ENCODE assay signal across 20 mouse cellular contexts in genomic region chr1:147074166-147074565, GRCm38 (mm10).
"Had no signal": no experiment of that assay in that cellular context is flagged by ENCODE, and none has a peak within 500 bp of the region (broad histone marks: within the 10 kb centered on the region; RNA-seq: fewer than 3 reads in every experiment).

No protein-coding gene starts in this region.

- DNase-seq: kidney, postnatal 10 days; liver, postnatal 0 days; lung, embryonic 14.5 days; right cerebral cortex, adult 18-20 months; right cerebral cortex, postnatal 14 days; right cerebral cortex, postnatal 4 days; thymus, adult 2 months; thymus, postnatal 14 days; thymus, postnatal 4 days had no signal

- H3K4me3 ChIP-seq: limb, embryonic 12.5 days; limb, embryonic 15.5 days; midbrain, embryonic 12.5 days; midbrain, embryonic 15.5 days; neural tube, embryonic 12.5 days; neural tube, embryonic 15.5 days had no signal

- H3K4me2 ChIP-seq: limb, embryonic 12.5 days; limb, embryonic 15.5 days; liver, embryonic 11.5 days; lung, embryonic 14.5 days; midbrain, embryonic 12.5 days; midbrain, embryonic 15.5 days; neural tube, embryonic 12.5 days; neural tube, embryonic 15.5 days had no signal

- H3K27ac ChIP-seq: limb, embryonic 12.5 days; limb, embryonic 15.5 days; liver, embryonic 14.5 days; macrophage; midbrain, embryonic 12.5 days; midbrain, embryonic 15.5 days; neural tube, embryonic 12.5 days; neural tube, embryonic 15.5 days; stomach, postnatal 0 days had no signal

- H3K36me3 ChIP-seq: limb, embryonic 12.5 days; limb, embryonic 15.5 days; midbrain, embryonic 12.5 days; midbrain, embryonic 15.5 days; neural tube, embryonic 12.5 days; neural tube, embryonic 15.5 days had no signal

- ATAC-seq: liver, postnatal 0 days; lung, postnatal 0 days; midbrain, embryonic 15.5 days had no signal

- H3K9me3 ChIP-seq: limb, embryonic 12.5 days; limb, embryonic 15.5 days; midbrain, embryonic 12.5 days; midbrain, embryonic 15.5 days; neural tube, embryonic 12.5 days; neural tube, embryonic 15.5 days had no signal

- H3K27me3 ChIP-seq: limb, embryonic 12.5 days; limb, embryonic 15.5 days; midbrain, embryonic 12.5 days; midbrain, embryonic 15.5 days; neural tube, embryonic 12.5 days; neural tube, embryonic 15.5 days had no signal

- H3K9ac ChIP-seq: limb, embryonic 12.5 days; limb, embryonic 15.5 days; liver, embryonic 14.5 days; liver, postnatal 0 days; lung, embryonic 14.5 days; midbrain, embryonic 12.5 days; midbrain, embryonic 15.5 days; neural tube, embryonic 12.5 days; neural tube, embryonic 15.5 days had no signal

- H3K4me1 ChIP-seq: limb, embryonic 12.5 days; limb, embryonic 15.5 days; midbrain, embryonic 12.5 days; midbrain, embryonic 15.5 days; neural tube, embryonic 12.5 days; neural tube, embryonic 15.5 days had no signal
